Mouse (Mus musculus): ENCODE data around the gene Fam102a.

The Fam102a gene

GRCm38 (mm10) chr2:32607262-32607947 is 72.3 kb downstream of the Fam102a start:
- DNase-seq (ENCODE audit: low read depth, low spot score) = no peak

- no peak for DNase-seq (ENCODE audit: low read depth, low spot score)
Observed at GRCm38 (mm10) chr2:32608141-32608777, 73.1 kb downstream of the Fam102a start.

DNA sequence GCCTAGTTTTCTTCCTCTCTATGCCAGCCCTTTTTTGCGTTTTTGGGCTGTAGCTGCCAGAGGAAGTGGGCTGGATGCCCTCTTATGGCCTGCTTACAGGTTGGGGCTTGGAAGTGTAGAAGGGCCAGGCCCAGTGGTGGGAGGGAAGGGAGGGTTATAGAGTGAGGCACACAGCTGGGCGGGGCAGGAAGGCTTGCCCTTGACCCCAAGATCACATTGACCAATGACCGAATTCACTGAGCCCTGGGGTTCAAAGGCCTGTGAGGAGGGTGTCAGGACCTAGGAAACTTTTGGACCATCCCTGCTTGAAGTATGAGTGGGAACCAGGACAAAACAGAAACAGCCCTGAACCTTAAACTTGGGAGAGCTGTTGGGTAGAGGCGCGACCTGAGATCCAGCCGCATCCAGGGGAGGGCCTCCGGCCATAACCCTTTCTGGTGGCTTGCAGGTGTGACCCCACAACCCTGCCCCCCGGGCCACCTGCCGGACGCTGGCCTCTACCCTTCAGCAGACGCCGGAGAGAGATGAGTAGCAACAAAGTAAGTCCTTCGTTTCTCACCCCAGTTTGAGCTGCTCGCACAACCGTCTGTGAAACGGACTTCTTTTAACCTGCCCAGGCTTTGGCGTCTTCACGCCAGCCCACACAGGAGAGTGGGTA is 73.8 kb downstream of the Fam102a start:
- no peak for DNase-seq (ENCODE audit: low read depth, low spot score)

- no peak for DNase-seq (ENCODE audit: low read depth, low spot score)
Observed at GRCm38 (mm10) chr2:32610610-32611229, 75.6 kb downstream of the Fam102a start.

GRCm38 (mm10) chr2:32612274-32612673 is 77.1 kb downstream of the Fam102a start:
- no peak for DNase-seq (ENCODE audit: low read depth, low spot score)

- DNase-seq (ENCODE audit: low read depth, low spot score) = no peak
Observed at GRCm38 (mm10) chr2:32617109-32617508, 82.0 kb downstream of the Fam102a start.

DNA sequence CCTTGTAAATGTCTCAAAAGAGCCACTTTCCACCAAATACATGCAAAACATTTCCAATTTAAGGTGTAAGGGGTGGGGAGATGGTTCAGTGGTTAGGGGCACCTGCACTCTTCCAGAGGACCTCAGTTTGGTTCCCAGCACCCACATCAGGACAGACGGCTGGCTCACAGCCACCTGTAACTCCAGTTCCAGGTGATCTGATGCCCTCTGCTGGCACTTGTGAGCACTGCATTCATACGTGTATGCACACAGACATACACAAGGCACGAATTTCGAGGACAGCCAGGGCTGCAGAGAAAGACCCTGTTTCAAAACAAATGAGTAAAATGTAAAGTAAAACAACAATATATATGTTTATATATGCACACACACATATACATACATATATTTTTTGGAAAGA is 82.5 kb downstream of the Fam102a start:
- DNase-seq (ENCODE audit: low read depth, low spot score) = no peak

DNA sequence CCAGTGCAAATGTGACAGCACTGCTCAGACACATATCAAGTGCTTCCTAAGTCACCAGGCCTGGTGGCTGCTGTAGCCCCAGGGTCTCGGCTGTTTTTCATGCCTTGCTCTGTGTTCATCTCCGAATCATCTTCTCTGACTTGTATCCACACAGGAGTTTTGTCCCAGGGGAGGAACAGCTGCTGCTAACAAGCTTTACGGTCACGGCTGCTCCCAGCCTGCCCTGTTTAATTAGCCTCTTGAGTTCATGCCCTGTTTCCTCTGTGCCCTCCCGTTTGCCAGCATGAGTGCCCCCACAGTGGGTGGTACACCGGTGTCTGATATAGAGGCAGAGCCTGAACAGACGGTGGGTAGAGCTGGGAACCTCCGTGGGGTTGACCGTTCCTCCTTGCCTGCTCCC is 82.9 kb downstream of the Fam102a start:
- DNase-seq (ENCODE audit: low read depth, low spot score) = no peak
